Mouse (Mus musculus) olfactory bulb, adult 2 months (tissue): Measurements from ENCODE around the gene Otx2. TPM values are rescaled to one million over a fixed set of nuclear protein-coding genes. Genes with fewer than 3 reads are reported as not detected.

Experiments
- H3K27ac ChIP-seq: fragments of 200-500 bp; 2 replicates; pipeline ENCODE4 v1.5.1; 2012; ENCODE audit warnings: low read depth, low read length; ENCODE audit not compliant: insufficient read depth
- H3K4me1 ChIP-seq: fragments of 200-500 bp; 2 replicates; pipeline ENCODE4 v1.6.1; 2012; ENCODE audit warnings: low read length; ENCODE audit not compliant: control insufficient read depth, insufficient read depth
- H3K4me3 ChIP-seq: fragments of 200-500 bp; 2 replicates; pipeline ENCODE4 v1.5.1; 2012; ENCODE audit warnings: mild to moderate bottlenecking, low read depth, low read length, moderate library complexity; ENCODE audit not compliant: insufficient read depth
- CTCF ChIP-seq: fragments of 200-500 bp; IDR thresholded peaks from 2 replicates; pipeline ENCODE4 v1.5.1; 2012; ENCODE audit warnings: low read depth, mild to moderate bottlenecking, low read length, moderate library complexity; ENCODE audit not compliant: insufficient read depth
- POLR2A ChIP-seq: fragments of 200-500 bp; IDR thresholded peaks from 2 replicates; pipeline ENCODE4 v1.6.1; 2012; ENCODE audit warnings: mild to moderate bottlenecking, low read depth, low read length, moderate library complexity; ENCODE audit not compliant: insufficient read depth
- WGBS: fragments of 180-500 bp; shearing (Covaris S2); methylation state at CpG from one replicate; pipeline ENCODE4 v1.1.7; 2018; 5-methylcytosine and 5-hydroxymethylcytosine counted together
- polyA plus RNA-seq: library from polyadenylated mRNA; stranded (reverse); fragments of >200 nt; gene quantifications from 2 replicates; pipeline ENCODE4 v1.2.4, GENCODE M21; 2012; ENCODE audit warnings: low replicate concordance; ENCODE audit not compliant: missing spikeins, insufficient read depth, insufficient read length

Otx2 gene
- polyA plus RNA-seq, 1 experiment: not detected

DNA sequence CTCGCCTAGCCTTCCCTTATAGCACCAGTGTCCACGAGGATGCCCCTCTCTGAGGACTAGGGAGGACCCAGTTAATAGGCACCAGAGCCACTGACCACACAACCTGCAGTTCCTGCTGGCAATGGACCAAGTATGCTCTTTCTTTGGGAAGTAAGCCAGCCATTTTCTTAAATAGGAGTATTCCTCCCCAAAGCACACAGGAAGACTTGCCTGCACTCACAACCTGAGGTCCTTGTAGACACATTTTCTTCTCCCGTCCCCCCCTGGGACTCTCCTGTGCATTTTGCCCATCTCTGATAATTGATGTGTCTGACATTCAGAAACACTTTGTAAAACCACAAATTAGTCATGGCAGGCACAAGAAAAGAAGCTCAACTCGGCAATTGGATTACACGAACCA lies 57.3 kb downstream of the Otx2 start:
- Histone ChIP-seq H3K4me3 (no peak overlapping the region), H3K27ac (no peak overlapping the region), H3K4me1 (no peaks in the 10 kb centered on the region)
- no peak for TF ChIP-seq POLR2A
- no peak for TF ChIP-seq CTCF
- WGBS: 82% methylated on average over 5 of the region's 5 CpGs

DNA sequence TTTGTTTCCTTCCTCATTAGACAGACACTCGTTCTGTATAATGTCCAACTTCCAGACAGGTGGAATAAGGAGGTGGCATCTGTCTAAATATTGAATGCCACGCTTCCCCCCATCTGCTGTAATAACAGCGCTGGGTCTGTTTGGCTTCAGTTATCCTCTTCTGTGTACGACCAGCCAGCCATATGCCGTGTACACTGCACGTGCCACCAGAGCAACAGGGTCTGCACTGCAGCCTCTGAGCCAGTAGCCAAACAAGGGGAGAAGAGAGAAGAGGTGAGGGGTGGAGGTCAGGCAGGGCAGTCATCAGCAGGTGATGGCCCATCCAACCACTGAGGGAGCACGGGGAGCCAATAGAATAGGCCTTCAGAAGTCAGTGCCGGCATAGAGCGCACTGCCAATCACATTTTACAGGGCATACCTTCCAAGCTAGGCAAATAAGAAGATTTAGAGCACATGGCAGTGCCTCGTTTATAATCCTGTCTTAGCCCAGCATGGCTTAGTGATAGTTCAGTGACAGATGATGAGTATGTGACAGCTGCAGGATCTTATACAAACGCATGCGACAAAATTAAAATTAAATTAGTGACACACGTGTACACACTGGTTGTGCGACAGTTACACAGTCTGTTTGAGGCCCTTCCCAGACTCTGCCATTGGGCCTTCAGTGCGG lies 64.8 kb downstream of the Otx2 start:
- Histone ChIP-seq H3K27ac (no peak overlapping the region), H3K4me1 (no peaks in the 10 kb centered on the region), H3K4me3 (no peak overlapping the region)
- 75% methylated on average over 15 of the region's 15 CpGs for WGBS
- TF ChIP-seq CTCF (no peak), POLR2A (no peak)

Other genes starting within 250 kb of the Otx2 start
- gene Tmem260, start 227.7 kb downstream of the Otx2 start, polyA plus RNA-seq: not detected in 2 replicates